Comparison of ENCODE assay signal across 8 mouse cellular contexts in genomic region chr8:58911677-58912076, GRCm38 (mm10). TPM values are rescaled to one million over a fixed set of nuclear protein-coding genes. Genes with fewer than 3 reads are reported as not detected.
DNase-seq lines count a peak whose midpoint lies in the region; ATAC-seq lines count a peak whose summit lies in the region.

TSS of gene BC030500 (plus strand) at chr8:58911755.

- peak within 1 kb of the TSS; percentile 72 for H3K9ac ChIP-seq in hindbrain, embryonic 12.5 days
- peak within 1 kb of the TSS; percentile 51 for H3K9ac ChIP-seq in midbrain, embryonic 11.5 days (ENCODE audit: low read length)

- peaks cover 6% of the 10 kb centered on the region; the same call in 1 of the 2 replicates for H3K27me3 ChIP-seq in hindbrain, embryonic 12.5 days
- H3K27me3 ChIP-seq in midbrain, embryonic 11.5 days (ENCODE audit: control insufficient read depth, insufficient read depth, low read length), result peaks cover 12% of the 10 kb centered on the region

- H3K27ac ChIP-seq in hindbrain, embryonic 12.5 days, result peak within 1 kb of the TSS; percentile 26; the same call in 1 of the 2 replicates
- H3K27ac ChIP-seq in midbrain, embryonic 11.5 days (ENCODE audit: low read depth, low read length), result no peak within 1 kb of the TSS

- no peaks in the 10 kb centered on the region for H3K9me3 ChIP-seq in hindbrain, embryonic 12.5 days (replicated peaks)
- H3K9me3 ChIP-seq in midbrain, embryonic 11.5 days (ENCODE audit: control insufficient read depth, low read length), result no peaks in the 10 kb centered on the region

- no peaks in the 10 kb centered on the region for H3K36me3 ChIP-seq in hindbrain, embryonic 12.5 days
- no peaks in the 10 kb centered on the region for H3K36me3 ChIP-seq in midbrain, embryonic 11.5 days (ENCODE audit: control insufficient read depth, insufficient read depth, low read length)

- peak within 1 kb of the TSS; percentile 88 for H3K4me2 ChIP-seq in hindbrain, embryonic 12.5 days (replicated peaks)
- H3K4me2 ChIP-seq in midbrain, embryonic 11.5 days, result peak within 1 kb of the TSS; percentile 99

- peaks cover 6% of the 10 kb centered on the region for H3K4me1 ChIP-seq in hindbrain, embryonic 12.5 days
- peaks cover 4% of the 10 kb centered on the region for H3K4me1 ChIP-seq in midbrain, embryonic 11.5 days (ENCODE audit: control insufficient read depth, insufficient read depth, low read length)

- ATAC-seq in hindbrain, embryonic 12.5 days (ENCODE audit: low FRiP score), result peak; percentile 16; the same call in 1 of the 2 replicates
- peak; percentile 36 for ATAC-seq in midbrain, embryonic 11.5 days (ENCODE audit: low FRiP score)
- no peak for ATAC-seq in megakaryocyte progenitor cell, adult 5-6 weeks (replicated peaks; ENCODE audit: poor library complexity)

- H3K4me3 ChIP-seq in hindbrain, embryonic 12.5 days, result peak within 1 kb of the TSS; percentile 57
- H3K4me3 ChIP-seq in midbrain, embryonic 11.5 days (ENCODE audit: low read depth, low read length), result peak within 1 kb of the TSS; percentile 59

- no peak for DNase-seq in layer of hippocampus, adult 8-10 months (ENCODE audit: low spot score in 2 of 2)
- DNase-seq in layer of hippocampus, adult 9-11 months, result no peak
- DNase-seq in embryo, embryonic 9.5 days (ENCODE audit: extremely low spot score), result peak; percentile 21
- DNase-seq in midbrain, embryonic 11.5 days (ENCODE audit: low spot score, missing footprints), result no peak
- no peak for DNase-seq in spleen, adult 18-20 months
- DNase-seq in cerebellum, adult 9-11 months, result no peak

- 8% methylated on average over 14 of the region's 14 CpGs for WGBS in hindbrain, embryonic 12.5 days
- WGBS in midbrain, embryonic 11.5 days, result 8% methylated on average over 14 of the region's 14 CpGs

RNA-seq across cellular contexts. Expression of gene BC030500, which starts in this region (rescaled TPM):
- total RNA-seq in layer of hippocampus, adult 8-10 months (2022), result 10 to 100 TPM; 15.1 to 17.2 (median 16.7) TPM
- polyA plus RNA-seq in hindbrain, embryonic 12.5 days (2016; fragmentation: Nextera tagmentation; extraction: Ambion mirVana), result 5.6 TPM in 2 replicates
- polyA plus RNA-seq in midbrain, embryonic 11.5 days (2014; fragmentation: Nextera tagmentation; extraction: Ambion mirVana), result 0.97 and 1.7 TPM in 2 replicates
- not detected in 2 replicates for total RNA-seq in megakaryocyte progenitor cell, adult 5-6 weeks (2015)
- total RNA-seq in megakaryocyte progenitor cell, adult 5-6 weeks (2017), result not detected in 2 replicates

Comparison
In these comparisons a context has a peak if more than half of its experiments do, and no peak if none do; other contexts are left out.
1. RNA of gene BC030500 (total RNA-seq): 15.1 to 17.2 TPM in layer of hippocampus, adult 8-10 months; not detected in megakaryocyte progenitor cell, adult 5-6 weeks; every median in the first group is over 10 times any median in the second.